Mouse (Mus musculus) embryonic facial prominence, embryonic 11.5 days (tissue): ENCODE results near the gene B3gnt3. TPM values are rescaled to one million over a fixed set of nuclear protein-coding genes. Genes with fewer than 3 reads are reported as not detected.
"Not testable (repeated sequence)": the region's sequence is repeated elsewhere in the genome, so short reads cannot be mapped to it uniquely, and the experiment has no call there.

Experiments used
- ATAC-seq: fragments of 200-750 bp; cut with Nextera tagmentation; replicated peaks from 2 replicates; pipeline ENCODE4 v1.8.0; 2017; ENCODE audit warnings: low read depth; ENCODE audit not compliant: insufficient number of reproducible peaks, low FRiP score, low TSS enrichment
- DNase-seq: peaks from one replicate; pipeline ENCODE4 v3.0.0-alpha.2; 2015; ENCODE audit warnings: low spot score
- H3K27ac ChIP-seq: fragments of 300-500 bp; sonication (generic); replicated peaks from 2 replicates; pipeline ENCODE4 v1.5.1; 2014; ENCODE audit warnings: mild to moderate bottlenecking, low read depth, low read length, control low read depth
- H3K27me3 ChIP-seq: fragments of 300-500 bp; sonication (generic); 2 replicates; pipeline ENCODE4 v1.6.1; 2014; ENCODE audit warnings: mild to moderate bottlenecking, low read length, moderate library complexity, mixed read lengths; ENCODE audit not compliant: control insufficient read depth, insufficient read depth
- H3K36me3 ChIP-seq: fragments of 300-500 bp; sonication (generic); replicated peaks from 2 replicates; pipeline ENCODE4 v1.6.1; 2014; ENCODE audit warnings: low read depth, mild to moderate bottlenecking, low read length, moderate library complexity, mixed read lengths; ENCODE audit not compliant: control insufficient read depth, insufficient read depth
- H3K4me1 ChIP-seq: fragments of 300-500 bp; sonication (generic); 2 replicates; pipeline ENCODE4 v1.6.1; 2014; ENCODE audit warnings: low read length, mixed read lengths; ENCODE audit not compliant: control insufficient read depth, insufficient read depth
- H3K4me2 ChIP-seq: fragments of 300-500 bp; sonication (generic); 2 replicates; pipeline ENCODE4 v1.6.1; 2014; ENCODE audit warnings: low read depth, mild to moderate bottlenecking, control low read depth, low read length, moderate library complexity
- H3K4me3 ChIP-seq: fragments of 300-500 bp; sonication (generic); 2 replicates; pipeline ENCODE4 v1.5.1; 2014; ENCODE audit warnings: low read depth, low read length, control low read depth
- H3K9ac ChIP-seq: fragments of 300-500 bp; sonication (generic); replicated peaks from 2 replicates; pipeline ENCODE4 v1.6.1; 2014; ENCODE audit warnings: mild to moderate bottlenecking, control low read depth, low read length
- H3K9me3 ChIP-seq: fragments of 300-500 bp; sonication (generic); replicated peaks from 2 replicates; pipeline ENCODE4 v1.6.1; 2016; ENCODE audit warnings: mild to moderate bottlenecking, low read length, inconsistent platforms, mixed read lengths; ENCODE audit not compliant: control insufficient read depth
- WGBS: fragments of 180-500 bp; shearing (Covaris S2); extraction: QIAGEN DNeasy Blood & Tissue Kit; methylation state at CpG from one replicate; pipeline ENCODE4 v1.1.7; 2014; 5-methylcytosine and 5-hydroxymethylcytosine counted together
- polyA plus RNA-seq: library from polyadenylated mRNA; unstranded; fragments of >200 nt; fragmentation: Nextera tagmentation; extraction: Ambion mirVana; gene quantifications from 2 replicates; pipeline ENCODE4 v1.2.1, GENCODE M21; 2014

B3gnt3 gene
- polyA plus RNA-seq: 0.47 and 0.58 TPM in 2 replicates

GRCm38 (mm10) chr8:71701414-71702086 lies at the start of gene B3gnt3:
Gene B3gnt3 (minus strand): TSS chr8:71701789.
- DNase-seq: no peak
- Histone ChIP-seq H3K4me3 (no peak within 1 kb of the TSS), H3K27ac (no peak within 1 kb of the TSS), H3K9ac (no peak within 1 kb of the TSS), H3K4me2 (no peak within 1 kb of the TSS), H3K9me3 (no peaks in the 10 kb centered on the region), H3K36me3 (no peaks in the 10 kb centered on the region), H3K27me3 (peaks cover 30% of the 10 kb centered on the region), H3K4me1 (no peaks in the 10 kb centered on the region)
- WGBS: 17% methylated on average over 31 of the region's 34 CpGs
- ATAC-seq: 0 out of 2 replicates have a peak, but pooled peaks have one; percentile 45

GRCm38 (mm10) chr8:71749321-71750075 lies 47.9 kb upstream of the B3gnt3 start:
- H3K9me3 ChIP-seq, H3K27ac ChIP-seq, H3K4me1 ChIP-seq, H3K36me3 ChIP-seq, H3K4me2 ChIP-seq, H3K27me3 ChIP-seq, DNase-seq, H3K9ac ChIP-seq, H3K4me3 ChIP-seq, ATAC-seq: not testable (repeated sequence)
- 81% methylated on average over 6 of the region's 6 CpGs for WGBS

- H3K9ac ChIP-seq, DNase-seq, ATAC-seq, H3K4me3 ChIP-seq, H3K36me3 ChIP-seq, H3K4me1 ChIP-seq, H3K4me2 ChIP-seq, H3K27ac ChIP-seq, H3K9me3 ChIP-seq, H3K27me3 ChIP-seq: not testable (repeated sequence)
Observed at GRCm38 (mm10) chr8:71747082-71747481, 45.5 kb upstream of the B3gnt3 start.

- Histone ChIP-seq H3K4me3 (no peak overlapping the region), H3K27ac (no peak overlapping the region), H3K9ac (no peak overlapping the region), H3K9me3 (no peaks in the 10 kb centered on the region), H3K27me3 (no peaks in the 10 kb centered on the region), H3K36me3 (no peaks in the 10 kb centered on the region), H3K4me2 (no peak overlapping the region), H3K4me1 (no peaks in the 10 kb centered on the region)
- ATAC-seq: no peak
- DNase-seq: no peak
- 100% methylated on average over 1 of the region's 1 CpGs for WGBS
Observed at GRCm38 (mm10) chr8:71745322-71745721, 43.7 kb upstream of the B3gnt3 start.

GRCm38 (mm10) chr8:71742783-71743182 lies 41.2 kb upstream of the B3gnt3 start:
- no peak overlapping the region for H3K4me3 ChIP-seq

GRCm38 (mm10) chr8:71741687-71742114 lies 40.1 kb upstream of the B3gnt3 start:
- Histone ChIP-seq H3K27ac (no peak overlapping the region), H3K4me3 (no peak overlapping the region), H3K4me2 (no peak overlapping the region; the same call in 1 of the 2 replicates), H3K36me3 (no peaks in the 10 kb centered on the region), H3K27me3 (no peaks in the 10 kb centered on the region), H3K4me1 (no peaks in the 10 kb centered on the region), H3K9ac (no peak overlapping the region), H3K9me3 (no peaks in the 10 kb centered on the region)
- 5% methylated on average over 19 of the region's 19 CpGs for WGBS
- DNase-seq: peak; percentile 38
- peak; percentile 70 for ATAC-seq

More at GRCm38 (mm10) chr8:71742783-71743182, 41.2 kb upstream of the B3gnt3 start:
- H3K27ac ChIP-seq: no peak overlapping the region
- 73% methylated on average over 2 of the region's 2 CpGs for WGBS
- no peaks in the 10 kb centered on the region for H3K36me3 ChIP-seq
- no peaks in the 10 kb centered on the region for H3K4me1 ChIP-seq
- no peak overlapping the region for H3K4me2 ChIP-seq
- H3K9me3 ChIP-seq: no peaks in the 10 kb centered on the region
- H3K27me3 ChIP-seq: no peaks in the 10 kb centered on the region
- no peak for ATAC-seq
- DNase-seq: no peak
- no peak overlapping the region for H3K9ac ChIP-seq

GRCm38 (mm10) chr8:71741226-71741625 lies 39.6 kb upstream of the B3gnt3 start:
- Histone ChIP-seq H3K9ac (no peak overlapping the region), H3K4me1 (no peaks in the 10 kb centered on the region), H3K36me3 (no peaks in the 10 kb centered on the region), H3K4me2 (no peak overlapping the region), H3K27me3 (no peaks in the 10 kb centered on the region), H3K27ac (no peak overlapping the region), H3K9me3 (no peaks in the 10 kb centered on the region), H3K4me3 (no peak overlapping the region)
- DNase-seq (no peak), ATAC-seq (no peak)
- 28% methylated on average over 3 of the region's 3 CpGs for WGBS

- H3K9me3 ChIP-seq, H3K4me1 ChIP-seq, H3K27ac ChIP-seq, H3K27me3 ChIP-seq, H3K36me3 ChIP-seq, DNase-seq, H3K9ac ChIP-seq, H3K4me2 ChIP-seq, ATAC-seq, H3K4me3 ChIP-seq: not testable (repeated sequence)
Observed at GRCm38 (mm10) chr8:71738316-71738715, 36.7 kb upstream of the B3gnt3 start.
